ENCODE assay signal across 10 mouse cellular contexts in genomic region chr4:84672181-84672791, GRCm38 (mm10). TPM values are rescaled to one million over a fixed set of nuclear protein-coding genes. Genes with fewer than 3 reads are reported as not detected.
DNase-seq lines count a peak whose midpoint lies in the region; ATAC-seq lines count a peak whose summit lies in the region.
"Had no signal": no experiment of that assay in that cellular context is flagged by ENCODE, and none has a peak within 500 bp of the region (broad histone marks: within the 10 kb centered on the region; RNA-seq: fewer than 3 reads in every experiment).

No protein-coding gene starts in this region.

- 30% methylated on average over 14 of the region's 14 CpGs for WGBS in forebrain, embryonic 13.5 days
- WGBS in liver, embryonic 12.5 days (ENCODE audit: insufficient replicate concordance), result 31% methylated on average over 14 of the region's 14 CpGs

- H3K9ac ChIP-seq in forebrain, embryonic 13.5 days, result no peak overlapping the region
- H3K9ac ChIP-seq in liver, embryonic 12.5 days, result no peak overlapping the region

- H3K36me3 ChIP-seq in forebrain, embryonic 13.5 days (ENCODE audit: poor library complexity, severe bottlenecking), result no peaks in the 10 kb centered on the region
- H3K36me3 ChIP-seq in liver, embryonic 12.5 days, result no peaks in the 10 kb centered on the region

- H3K4me3 ChIP-seq in forebrain, embryonic 13.5 days, result no peak overlapping the region
- no peak overlapping the region for H3K4me3 ChIP-seq in liver, embryonic 12.5 days

- peaks cover 73% of the 10 kb centered on the region for H3K27me3 ChIP-seq in forebrain, embryonic 13.5 days
- H3K27me3 ChIP-seq in liver, embryonic 12.5 days (replicated peaks), result peaks cover 64% of the 10 kb centered on the region

- no peak overlapping the region for H3K27ac ChIP-seq in forebrain, embryonic 13.5 days
- no peak overlapping the region for H3K27ac ChIP-seq in liver, embryonic 12.5 days

- peak; percentile 7 for DNase-seq in adrenal gland, postnatal 10 days
- no peak for DNase-seq in adrenal gland, adult 18-20 months (ENCODE audit: low spot score in 2 of 2)
- DNase-seq in urinary bladder, postnatal 14 days (ENCODE audit: low spot score), result peak; percentile 14
- no peak for DNase-seq in urinary bladder, adult 2 months (ENCODE audit: low spot score)
- peak; percentile 45 for DNase-seq in lung, postnatal 36 days
- no peak for DNase-seq in frontal cortex, postnatal 14 days (ENCODE audit: low spot score in 2 of 2)
- DNase-seq: retina, postnatal 1 day had no signal

- H3K4me1 ChIP-seq in forebrain, embryonic 13.5 days, result peaks cover 20% of the 10 kb centered on the region
- 0 out of 2 replicates have a peak, but pooled peaks cover 5% of the 10 kb centered on the region for H3K4me1 ChIP-seq in liver, embryonic 12.5 days

- ATAC-seq in forebrain, embryonic 13.5 days, result no peak
- ATAC-seq in liver, embryonic 12.5 days, result no peak

- no peaks in the 10 kb centered on the region for H3K9me3 ChIP-seq in forebrain, embryonic 13.5 days (replicated peaks)
- H3K9me3 ChIP-seq in liver, embryonic 12.5 days (replicated peaks), result no peaks in the 10 kb centered on the region

- H3K4me2 ChIP-seq in forebrain, embryonic 13.5 days, result no peak overlapping the region
- H3K4me2 ChIP-seq in liver, embryonic 12.5 days, result no peak overlapping the region

RNA-seq across cellular contexts. Expression of gene Bnc2, which starts 2.8 kb away (rescaled TPM):
- total RNA-seq in adrenal gland, postnatal 10 days (2021), result 1 to 10 TPM; 8.2 to 9.7 TPM
- 10 to 100 TPM; 12.0 to 13.8 TPM for total RNA-seq in adrenal gland, adult 18-20 months (2021)
- polyA plus RNA-seq in urinary bladder, adult 2 months (2012; rRNA removed), result 9.7 and 14.4 TPM in 2 replicates
- 1.6 and 1.8 TPM in 2 replicates for polyA plus RNA-seq in forebrain, embryonic 13.5 days (2015; fragmentation: Nextera tagmentation; extraction: Ambion mirVana)
- polyA plus RNA-seq in liver, embryonic 12.5 days (2016; fragmentation: Nextera tagmentation; extraction: Ambion mirVana), result 1.4 and 1.5 TPM in 2 replicates
- total RNA-seq: hematopoietic stem cell, adult 5-6 weeks had no signal

Comparison
In these comparisons a context has a peak if more than half of its experiments do, and no peak if none do; other contexts are left out.
1. DNase-seq: peak in adrenal gland, postnatal 10 days (single experiment), urinary bladder, postnatal 14 days (single experiment) and lung, postnatal 36 days (single experiment); none in adrenal gland, adult 18-20 months (0 of 2), urinary bladder, adult 2 months (single experiment) and frontal cortex, postnatal 14 days (0 of 2).